Mouse (Mus musculus): ENCODE results near the gene AC140267.1. TPM values are rescaled to one million over a fixed set of nuclear protein-coding genes. Genes with fewer than 3 reads are reported as not detected.

The AC140267.1 gene
- polyA plus RNA-seq, 1 experiment from 2014 or later: not detected

- Histone ChIP-seq H3K27me3 (replicated peaks; ENCODE audit: control insufficient read depth, insufficient read depth, low read length) (no peaks in the 10 kb centered on the region), H3K9me3 (ENCODE audit: control insufficient read depth) (no peaks in the 10 kb centered on the region), H3K4me1 (replicated peaks; ENCODE audit: control insufficient read depth, insufficient read depth, low read length) (no peaks in the 10 kb centered on the region; the same call in 1 of the 2 replicates), H3K9ac (ENCODE audit: low read depth, low read length) (peak within 1 kb of the TSS; percentile 77), H3K4me2 (replicated peaks; ENCODE audit: low read depth) (peak within 1 kb of the TSS; percentile 73), H3K4me3 (ENCODE audit: low read depth, low read length) (peak within 1 kb of the TSS; percentile 78), H3K36me3 (ENCODE audit: control insufficient read depth, insufficient read depth) (peaks cover 33% of the 10 kb centered on the region), H3K27ac (ENCODE audit: low read depth, low read length) (peak within 1 kb of the TSS; percentile 85)
- WGBS: under 1% methylated on average over 67 of the region's 67 CpGs
- peak; percentile 45 for TF ChIP-seq CTCF (IDR thresholded peaks at IDR 0.05; ENCODE audit: low read depth)
- peak; percentile 97 for ATAC-seq
Observed at GRCm38 (mm10) chr15:80233733-80234509, 1.7 kb upstream of the AC140267.1 start, which contains the start of gene Mief1. Gene Mief1 (plus strand): TSS chr15:80234018.

- H3K4me2 ChIP-seq (replicated peaks; ENCODE audit: low read depth): no peak overlapping the region
- H3K9ac ChIP-seq (ENCODE audit: low read depth, low read length): no peak overlapping the region
- no peaks in the 10 kb centered on the region for H3K27me3 ChIP-seq (replicated peaks; ENCODE audit: control insufficient read depth, insufficient read depth, low read length)
- 95% methylated on average over 12 of the region's 12 CpGs for WGBS
- H3K4me1 ChIP-seq (replicated peaks; ENCODE audit: control insufficient read depth, insufficient read depth, low read length): peaks cover 10% of the 10 kb centered on the region
- H3K36me3 ChIP-seq (ENCODE audit: control insufficient read depth, insufficient read depth): peaks cover 72% of the 10 kb centered on the region
- H3K27ac ChIP-seq (ENCODE audit: low read depth, low read length): peak overlapping the region; percentile 11; the same call in 1 of the 2 replicates
- H3K4me3 ChIP-seq (ENCODE audit: low read depth, low read length): no peak overlapping the region
- H3K9me3 ChIP-seq (ENCODE audit: control insufficient read depth): no peaks in the 10 kb centered on the region
- no peak for ATAC-seq
- no peak for TF ChIP-seq CTCF (IDR thresholded peaks at IDR 0.05; ENCODE audit: low read depth)
Observed at GRCm38 (mm10) chr15:80248135-80248534, 12.5 kb downstream of the AC140267.1 start.

DNA sequence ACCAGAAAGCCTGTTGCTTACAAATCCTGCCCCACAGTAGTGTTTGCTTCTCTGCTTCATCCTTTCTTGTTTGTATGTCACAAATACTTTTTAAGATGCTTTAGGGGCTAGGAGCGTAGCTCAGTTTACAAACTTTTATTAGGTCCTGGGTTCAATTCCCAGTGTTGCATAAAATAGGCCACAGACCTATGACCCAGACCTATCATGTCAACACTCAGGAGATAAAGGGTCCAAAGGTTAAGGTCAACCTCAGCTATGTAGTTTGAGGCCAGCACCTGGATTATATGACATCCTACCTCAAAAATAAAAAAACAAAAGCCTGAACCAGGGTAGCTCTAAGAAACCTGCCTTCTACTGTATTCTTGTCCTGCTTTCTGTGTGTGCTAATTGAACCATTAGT lies 13.0 kb downstream of the AC140267.1 start:
- Histone ChIP-seq H3K9me3 (ENCODE audit: control insufficient read depth) (no peaks in the 10 kb centered on the region), H3K27me3 (replicated peaks; ENCODE audit: control insufficient read depth, insufficient read depth, low read length) (no peaks in the 10 kb centered on the region), H3K4me3 (ENCODE audit: low read depth, low read length) (no peak overlapping the region), H3K4me1 (replicated peaks; ENCODE audit: control insufficient read depth, insufficient read depth, low read length) (peaks cover 14% of the 10 kb centered on the region), H3K9ac (ENCODE audit: low read depth, low read length) (no peak overlapping the region), H3K36me3 (ENCODE audit: control insufficient read depth, insufficient read depth) (peaks cover 69% of the 10 kb centered on the region), H3K27ac (ENCODE audit: low read depth, low read length) (peak overlapping the region; percentile 11), H3K4me2 (replicated peaks; ENCODE audit: low read depth) (no peak overlapping the region)
- no peak for ATAC-seq
- 56% methylated on average over 1 of the region's 1 CpGs for WGBS
- no peak for TF ChIP-seq CTCF (IDR thresholded peaks at IDR 0.05; ENCODE audit: low read depth)

GRCm38 (mm10) chr15:80249672-80250071 lies 14.0 kb downstream of the AC140267.1 start:
- Histone ChIP-seq H3K36me3 (ENCODE audit: control insufficient read depth, insufficient read depth) (peaks cover 63% of the 10 kb centered on the region), H3K4me2 (replicated peaks; ENCODE audit: low read depth) (no peak overlapping the region), H3K27ac (ENCODE audit: low read depth, low read length) (peak overlapping the region; percentile 81; the same call in 1 of the 2 replicates), H3K9me3 (ENCODE audit: control insufficient read depth) (no peaks in the 10 kb centered on the region), H3K27me3 (replicated peaks; ENCODE audit: control insufficient read depth, insufficient read depth, low read length) (no peaks in the 10 kb centered on the region), H3K4me1 (replicated peaks; ENCODE audit: control insufficient read depth, insufficient read depth, low read length) (peaks cover 18% of the 10 kb centered on the region), H3K9ac (ENCODE audit: low read depth, low read length) (no peak overlapping the region), H3K4me3 (ENCODE audit: low read depth, low read length) (no peak overlapping the region)
- TF ChIP-seq CTCF (IDR thresholded peaks at IDR 0.05; ENCODE audit: low read depth): no peak
- 74% methylated on average over 10 of the region's 10 CpGs for WGBS
- ATAC-seq: no peak

DNA sequence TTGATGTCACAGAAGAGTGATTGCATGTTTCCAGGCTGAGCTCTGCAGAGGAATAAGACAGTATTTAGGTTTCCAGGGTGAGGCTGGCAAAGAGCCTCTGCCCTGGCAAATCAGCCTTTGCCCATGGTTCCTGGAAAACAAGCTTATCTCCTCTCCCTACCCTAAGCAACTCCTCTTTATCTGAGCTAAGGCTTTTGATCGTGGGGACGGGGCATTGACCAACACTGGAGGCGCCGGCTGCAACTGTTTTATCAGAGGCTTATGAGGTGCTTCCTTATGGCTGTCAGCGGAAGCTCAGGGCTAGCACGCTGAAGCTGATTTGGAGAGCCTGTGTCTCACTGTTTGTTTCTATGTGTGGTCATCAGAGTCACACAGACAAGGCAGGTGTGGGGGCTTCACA lies 15.0 kb downstream of the AC140267.1 start:
- H3K27me3 ChIP-seq (replicated peaks; ENCODE audit: control insufficient read depth, insufficient read depth, low read length): no peaks in the 10 kb centered on the region
- H3K9ac ChIP-seq (ENCODE audit: low read depth, low read length): no peak overlapping the region
- H3K27ac ChIP-seq (ENCODE audit: low read depth, low read length): peak overlapping the region; percentile 81
- 29% methylated on average over 6 of the region's 6 CpGs for WGBS
- H3K4me2 ChIP-seq (replicated peaks; ENCODE audit: low read depth): peak overlapping the region; percentile 4; the same call in 1 of the 2 replicates
- H3K9me3 ChIP-seq (ENCODE audit: control insufficient read depth): no peaks in the 10 kb centered on the region
- ATAC-seq: peak; percentile 22; the same call in 1 of the 2 replicates
- peaks cover 18% of the 10 kb centered on the region for H3K4me1 ChIP-seq (replicated peaks; ENCODE audit: control insufficient read depth, insufficient read depth, low read length)
- H3K4me3 ChIP-seq (ENCODE audit: low read depth, low read length): no peak overlapping the region
- H3K36me3 ChIP-seq (ENCODE audit: control insufficient read depth, insufficient read depth): peaks cover 57% of the 10 kb centered on the region
- TF ChIP-seq CTCF (IDR thresholded peaks at IDR 0.05; ENCODE audit: low read depth): no peak

GRCm38 (mm10) chr15:80253530-80253929 lies 17.9 kb downstream of the AC140267.1 start:
- Histone ChIP-seq H3K27me3 (replicated peaks; ENCODE audit: control insufficient read depth, insufficient read depth, low read length) (no peaks in the 10 kb centered on the region), H3K4me1 (replicated peaks; ENCODE audit: control insufficient read depth, insufficient read depth, low read length) (peaks cover 21% of the 10 kb centered on the region), H3K36me3 (ENCODE audit: control insufficient read depth, insufficient read depth) (peaks cover 52% of the 10 kb centered on the region), H3K4me2 (replicated peaks; ENCODE audit: low read depth) (0 out of 2 replicates have a peak overlapping the region, but pooled peaks have one; percentile 96), H3K27ac (ENCODE audit: low read depth, low read length) (peak overlapping the region; percentile 100), H3K4me3 (ENCODE audit: low read depth, low read length) (no peak overlapping the region), H3K9me3 (ENCODE audit: control insufficient read depth) (no peaks in the 10 kb centered on the region), H3K9ac (ENCODE audit: low read depth, low read length) (no peak overlapping the region)
- no peak for ATAC-seq
- 38% methylated on average over 2 of the region's 2 CpGs for WGBS
- no peak for TF ChIP-seq CTCF (IDR thresholded peaks at IDR 0.05; ENCODE audit: low read depth)
